Mouse (Mus musculus): ENCODE results near the gene Zfp82. TPM values are rescaled to one million over a fixed set of nuclear protein-coding genes. Genes with fewer than 3 reads are reported as not detected.

Gene Zfp82
- total and polyA plus RNA-seq, 3 experiments = 2.0 to 2.2 TPM; not detected in 1

DNA sequence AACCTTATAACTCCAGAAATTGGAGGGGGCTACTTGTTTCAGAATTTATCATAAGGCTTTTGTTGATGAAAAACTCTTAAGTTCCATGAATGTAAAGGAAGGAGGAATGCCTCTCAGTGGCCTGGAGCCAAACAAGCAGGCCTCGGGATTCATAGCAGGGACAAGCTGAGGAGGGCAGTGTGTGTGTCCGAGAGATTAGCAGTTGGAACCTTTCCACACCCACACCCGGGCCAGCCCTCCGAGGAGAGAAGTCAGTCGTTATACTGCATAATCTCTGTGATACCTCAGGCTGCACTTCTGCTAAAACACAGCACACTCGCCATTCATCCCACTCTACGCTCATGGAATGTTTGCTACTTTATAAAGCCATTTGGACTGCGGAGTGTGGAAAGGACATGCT is 48.9 kb downstream of the Zfp82 start:
- Histone ChIP-seq H3K4me1 (ENCODE audit: control insufficient read depth in 1 of 2, insufficient read depth in 2 of 2, low read length in 2 of 2) (peaks cover 7 to 26% of the 10 kb centered on the region in 2 experiments), H3K9me3 (replicated peaks; ENCODE audit: insufficient read depth, low read length) (no peaks in the 10 kb centered on the region), H3K27ac (ENCODE audit: control insufficient read depth, low read depth, low read length) (peak overlapping the region; percentile 83), H3K4me3 (ENCODE audit: control insufficient read depth in 1 of 2, insufficient read depth in 1 of 2, low read depth in 2 of 2, low read length in 2 of 2) (no peak overlapping the region), H3K27me3 (ENCODE audit: control insufficient read depth in 1 of 2, insufficient read depth in 2 of 2, low read length in 2 of 2) (no peaks in the 10 kb centered on the region), H3K36me3 (ENCODE audit: control insufficient read depth in 1 of 2, insufficient read depth in 2 of 2, low read length in 2 of 2) (peaks cover 1 to 14% of the 10 kb centered on the region in 2 experiments; a peak in 3 of 4 replicates), H3K9ac (ENCODE audit: control insufficient read depth, low read depth, low read length, poor library complexity, severe bottlenecking) (no peak overlapping the region), H3K79me2 (ENCODE audit: control insufficient read depth, insufficient read depth, low read length, poor library complexity) (no peaks in the 10 kb centered on the region)
- peak; percentile 92 for DNase-seq (ENCODE audit: low read depth, low spot score)
- TF ChIP-seq ETS1 (IDR thresholded peaks at IDR 0.05; ENCODE audit: low read depth, low read length) (peak; percentile 30; the same call in 1 of the 2 replicates), USF2 (IDR thresholded peaks at IDR 0.05; ENCODE audit: borderline replicate concordance in 1 of 2, insufficient read depth in 1 of 2, low read depth in 1 of 2, low read length in 2 of 2) (no peak), ZNF384 (IDR thresholded peaks at IDR 0.05; ENCODE audit: low read depth, low read length) (no peak), TAL1 (IDR thresholded peaks at IDR 0.05; ENCODE audit: low read length) (peak; percentile 79), POLR2A (IDR thresholded peaks at IDR 0.05; ENCODE audit: control insufficient read depth in 1 of 2, insufficient read depth in 1 of 2, low read depth in 1 of 2, low read length in 2 of 2, poor library complexity in 1 of 2) (0 out of 4 replicates have a peak, but pooled peaks of 1 of the 2 experiments have one; percentile 15), SIN3A (IDR thresholded peaks at IDR 0.05; ENCODE audit: low read length) (peak; percentile 43), SMC3 (IDR thresholded peaks at IDR 0.05; ENCODE audit: low read depth, low read length) (no peak), MYB (IDR thresholded peaks at IDR 0.05; ENCODE audit: low read depth, low read length) (no peak), NRF1 (IDR thresholded peaks at IDR 0.05; ENCODE audit: insufficient read depth, low read depth, low read length, poor library complexity, severe bottlenecking) (no peak), EP300 (IDR thresholded peaks at IDR 0.05; ENCODE audit: low read depth in 1 of 2, low read length in 2 of 2) (peak; percentile 66 to 74), CHD2 (IDR thresholded peaks at IDR 0.05; ENCODE audit: low read length) (no peak), ZMIZ1 (IDR thresholded peaks at IDR 0.05; ENCODE audit: low read depth, low read length) (no peak), GATA1 (IDR thresholded peaks at IDR 0.05; ENCODE audit: low read depth, low read length) (peak; percentile 71), MAFK (IDR thresholded peaks at IDR 0.05; ENCODE audit: borderline replicate concordance, low read depth, low read length) (no peak), KAT2A (conservative IDR thresholded peaks at IDR 0.05; ENCODE audit: low read depth, low read length) (no peak), MAZ (IDR thresholded peaks at IDR 0.05; ENCODE audit: low read depth, low read length) (no peak), TCF12 (IDR thresholded peaks at IDR 0.05; ENCODE audit: low read depth, low read length) (peak; percentile 79; the same call in 1 of the 2 replicates), TBP (IDR thresholded peaks at IDR 0.05; ENCODE audit: low read depth, low read length) (no peak), MEF2A (IDR thresholded peaks at IDR 0.05; ENCODE audit: extremely low read depth, insufficient replicate concordance, low read depth, low read length, poor library complexity, severe bottlenecking) (no peak), CTCF (IDR thresholded peaks at IDR 0.05 in 2 of 3, conservative IDR thresholded peaks at IDR 0.05 in 1 of 3; ENCODE audit: control insufficient read depth in 1 of 3, insufficient read depth in 1 of 3, low read depth in 2 of 3, low read length in 3 of 3, poor library complexity in 1 of 3, severe bottlenecking in 1 of 3) (no peak), RAD21 (IDR thresholded peaks at IDR 0.05; ENCODE audit: low read depth, low read length) (no peak), MAX (IDR thresholded peaks at IDR 0.05; ENCODE audit: low read length) (0 out of 2 replicates have a peak, but pooled peaks have one; percentile 41), BHLHE40 (IDR thresholded peaks at IDR 0.05; ENCODE audit: borderline replicate concordance, low read depth, low read length) (no peak), MXI1 (IDR thresholded peaks at IDR 0.05; ENCODE audit: low read depth, low read length) (peak; percentile 47; the same call in 1 of the 2 replicates), MYC (IDR thresholded peaks at IDR 0.05; ENCODE audit: low read depth, low read length) (peak; percentile 55; the same call in 1 of the 2 replicates)
